Mouse (Mus musculus) erythroblast, embryonic 14.5 days (primary cell): ENCODE measurements around the gene R3hdm2.

Source experiments
- GATA1 ChIP-seq: IDR thresholded peaks from 2 replicates; pipeline ENCODE4 v1.6.1; 2012; ENCODE audit warnings: low read length, inconsistent platforms, mixed read lengths
- TAL1 ChIP-seq: IDR thresholded peaks from 3 replicates; pipeline ENCODE4 v1.6.1; 2012; ENCODE audit warnings: low read length, inconsistent platforms, mixed read lengths

DNA sequence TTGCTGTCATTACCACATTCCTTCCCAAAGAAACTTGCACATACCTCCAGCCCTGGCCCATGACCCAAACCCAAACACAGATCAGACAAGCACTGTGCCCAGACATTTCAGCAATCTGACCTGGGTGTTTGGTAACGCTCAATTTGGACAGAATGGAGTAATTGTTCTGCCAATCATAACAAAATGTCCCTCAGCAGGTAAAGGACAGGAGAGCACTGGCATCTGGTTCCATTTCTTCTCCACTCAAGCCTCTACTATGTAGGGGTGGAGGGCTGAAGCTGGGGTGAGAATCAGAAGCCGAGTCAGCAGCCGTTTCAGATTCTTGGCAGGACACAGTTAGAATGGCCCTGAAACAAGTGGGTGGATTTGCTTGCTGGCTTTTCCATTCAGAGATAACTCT is 112.0 kb downstream of the R3hdm2 start:
- TF ChIP-seq TAL1 (no peak), GATA1 (no peak)
